Mouse (Mus musculus) gonadal fat pad, adult 2 months (tissue): ENCODE data around the gene Plekhg3. TPM values are rescaled to one million over a fixed set of nuclear protein-coding genes. Genes with fewer than 3 reads are reported as not detected.

ENCODE experiments used
- DNase-seq: peaks from one replicate; pipeline ENCODE4 v3.0.0-alpha.2; 2012; ENCODE audit warnings: low read depth
- polyA plus RNA-seq: library from polyadenylated mRNA; depleted of rRNA; stranded (reverse); fragments of >200 nt; gene quantifications from 2 replicates; pipeline ENCODE4 v1.2.3, GENCODE M21; 2012

Gene Plekhg3
- polyA plus RNA-seq, 1 experiment: 34.0 TPM

GRCm38 (mm10) chr12:76552321-76552720 is 21.6 kb downstream of the Plekhg3 start:
- no peak for DNase-seq

- no peak for DNase-seq
These were observed 22.3 kb downstream of the Plekhg3 start for GRCm38 (mm10) chr12:76552958-76553357.

GRCm38 (mm10) chr12:76553917-76554316 is 23.2 kb downstream of the Plekhg3 start:
- no peak for DNase-seq

- no peak for DNase-seq
These were observed 23.7 kb downstream of the Plekhg3 start for GRCm38 (mm10) chr12:76554392-76554791.

- DNase-seq: no peak
These were observed 24.2 kb downstream of the Plekhg3 start for GRCm38 (mm10) chr12:76554871-76555386.

GRCm38 (mm10) chr12:76556187-76556586 is 25.5 kb downstream of the Plekhg3 start:
- DNase-seq: no peak

GRCm38 (mm10) chr12:76556745-76557389 is 26.2 kb downstream of the Plekhg3 start:
- no peak for DNase-seq

- DNase-seq: no peak
These were observed 27.5 kb downstream of the Plekhg3 start for GRCm38 (mm10) chr12:76558206-76558605.

GRCm38 (mm10) chr12:76562196-76562595 is 31.5 kb downstream of the Plekhg3 start:
- DNase-seq: no peak

GRCm38 (mm10) chr12:76566284-76566683 is 35.6 kb downstream of the Plekhg3 start:
- no peak for DNase-seq

GRCm38 (mm10) chr12:76570221-76570940 is 39.7 kb downstream of the Plekhg3 start:
- DNase-seq: no peak

- no peak for DNase-seq
These were observed 40.6 kb downstream of the Plekhg3 start for GRCm38 (mm10) chr12:76571266-76571665.

GRCm38 (mm10) chr12:76572261-76573251 is 41.9 kb downstream of the Plekhg3 start:
- no peak for DNase-seq

- DNase-seq: no peak
These were observed 42.7 kb downstream of the Plekhg3 start for GRCm38 (mm10) chr12:76573381-76573780.

- DNase-seq: no peak
These were observed 44.1 kb downstream of the Plekhg3 start for GRCm38 (mm10) chr12:76574815-76575214.

GRCm38 (mm10) chr12:76576061-76576460 is 45.4 kb downstream of the Plekhg3 start:
- DNase-seq: no peak

- no peak for DNase-seq
These were observed 46.1 kb downstream of the Plekhg3 start for GRCm38 (mm10) chr12:76576806-76577205.

- no peak for DNase-seq
These were observed 47.2 kb downstream of the Plekhg3 start for GRCm38 (mm10) chr12:76577858-76578257.

- DNase-seq: no peak
These were observed 47.8 kb downstream of the Plekhg3 start for GRCm38 (mm10) chr12:76578465-76578864.

GRCm38 (mm10) chr12:76579806-76580205 is 49.1 kb downstream of the Plekhg3 start:
- no peak for DNase-seq

GRCm38 (mm10) chr12:76582139-76582538 is 51.4 kb downstream of the Plekhg3 start:
- no peak for DNase-seq

GRCm38 (mm10) chr12:76582841-76583240 is 52.1 kb downstream of the Plekhg3 start:
- DNase-seq: no peak
